Mouse (Mus musculus) brain, embryonic 14.5 days (tissue): ENCODE data around the gene Ascc2.

Experiments
- CTCF ChIP-seq: fragments of 200-500 bp; IDR thresholded peaks from 2 replicates; pipeline ENCODE4 v1.5.1; 2012; ENCODE audit warnings: inconsistent platforms, mild to moderate bottlenecking, moderate library complexity, borderline replicate concordance; ENCODE audit not compliant: insufficient read depth, insufficient read length; ENCODE audit errors: extremely low read depth
- POLR2A ChIP-seq: fragments of 200-500 bp; IDR thresholded peaks from 2 replicates; pipeline ENCODE4 v1.6.1; 2012; ENCODE audit warnings: mild to moderate bottlenecking, inconsistent platforms, borderline replicate concordance; ENCODE audit not compliant: poor library complexity, insufficient read depth, insufficient read length, severe bottlenecking; ENCODE audit errors: extremely low read depth

DNA sequence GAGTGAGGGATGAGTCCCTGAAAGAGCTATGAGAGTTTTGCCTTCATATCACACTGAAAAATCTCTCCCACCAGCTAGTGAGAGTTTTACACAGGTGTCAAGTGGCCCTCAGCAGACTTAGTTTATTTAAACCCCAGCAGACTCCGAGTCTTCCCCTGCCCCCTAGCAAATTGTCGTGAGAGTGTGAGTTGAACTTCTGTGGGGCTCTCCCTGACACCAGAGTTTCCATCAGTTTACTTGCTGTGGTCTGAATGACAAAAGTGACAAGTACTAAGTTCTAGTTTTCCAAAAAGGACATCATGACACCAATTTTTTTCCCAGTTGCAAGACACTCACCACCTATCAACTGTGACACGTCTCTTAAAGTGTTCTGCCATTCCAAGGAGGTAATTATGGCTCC lies 50.3 kb downstream of the Ascc2 start:
- TF ChIP-seq CTCF (no peak), POLR2A (no peak)
